Mouse (Mus musculus) retina, postnatal 1 day (tissue): ENCODE results near the gene Cd5.

ENCODE experiments used
- DNase-seq: peaks from one replicate; pipeline ENCODE4 v3.0.0-alpha.2; 2012

Gene Cd5

GRCm38 (mm10) chr19:10738811-10739210, at the start of gene Cd5:
TSS of gene Cd5 (minus strand) at chr19:10739002.
- no peak for DNase-seq

GRCm38 (mm10) chr19:10788242-10788641, 49.4 kb upstream of the Cd5 start:
- DNase-seq = no peak

- no peak for DNase-seq
Observed at GRCm38 (mm10) chr19:10787406-10787805, 48.6 kb upstream of the Cd5 start.

- DNase-seq = no peak
Observed at GRCm38 (mm10) chr19:10786753-10787152, 48.0 kb upstream of the Cd5 start.

GRCm38 (mm10) chr19:10784796-10785459, 46.1 kb upstream of the Cd5 start:
- DNase-seq = no peak

GRCm38 (mm10) chr19:10784061-10784460, 45.3 kb upstream of the Cd5 start:
- no peak for DNase-seq

GRCm38 (mm10) chr19:10783168-10783567, 44.4 kb upstream of the Cd5 start:
- no peak for DNase-seq

- no peak for DNase-seq
Observed at GRCm38 (mm10) chr19:10781641-10782040, 42.8 kb upstream of the Cd5 start.

GRCm38 (mm10) chr19:10776906-10777305, 38.1 kb upstream of the Cd5 start:
- no peak for DNase-seq

GRCm38 (mm10) chr19:10774141-10774540, 35.3 kb upstream of the Cd5 start:
- no peak for DNase-seq

GRCm38 (mm10) chr19:10773384-10773783, 34.6 kb upstream of the Cd5 start:
- no peak for DNase-seq

GRCm38 (mm10) chr19:10772866-10773265, 34.1 kb upstream of the Cd5 start:
- no peak for DNase-seq

GRCm38 (mm10) chr19:10771995-10772394, 33.2 kb upstream of the Cd5 start:
- DNase-seq = no peak

- DNase-seq = no peak
Observed at GRCm38 (mm10) chr19:10769429-10770195, 30.8 kb upstream of the Cd5 start.

- DNase-seq = no peak
Observed at GRCm38 (mm10) chr19:10768694-10769428, 30.1 kb upstream of the Cd5 start.

GRCm38 (mm10) chr19:10767631-10768030, 28.8 kb upstream of the Cd5 start:
- DNase-seq = no peak

GRCm38 (mm10) chr19:10763381-10764031, 24.7 kb upstream of the Cd5 start:
- no peak for DNase-seq

GRCm38 (mm10) chr19:10762468-10762867, 23.7 kb upstream of the Cd5 start:
- no peak for DNase-seq

- no peak for DNase-seq
Observed at GRCm38 (mm10) chr19:10761794-10762415, 23.1 kb upstream of the Cd5 start.

- DNase-seq = no peak
Observed at GRCm38 (mm10) chr19:10759983-10760831, 21.4 kb upstream of the Cd5 start.

- no peak for DNase-seq
Observed at GRCm38 (mm10) chr19:10759525-10759924, 20.7 kb upstream of the Cd5 start.

- no peak for DNase-seq
Observed at GRCm38 (mm10) chr19:10758708-10759107, 19.9 kb upstream of the Cd5 start.
